Mouse (Mus musculus) layer of hippocampus, postnatal 25 days (tissue): ENCODE measurements around the gene Ccdc154. TPM values are rescaled to one million over a fixed set of nuclear protein-coding genes. Genes with fewer than 3 reads are reported as not detected.
A peak's percentile ranks its signal among the peaks of the same experiment; 100 is the strongest.
"Not testable (repeated sequence)": the region's sequence is repeated elsewhere in the genome, so short reads cannot be mapped to it uniquely, and the experiment has no call there.

Source experiments
- DNase-seq, 2 experiments: peaks; one replicate each; pipeline ENCODE4 v3.0.0; 2022; ENCODE audit warnings: mixed read lengths in 2 of 2, low spot score in 1 of 2; ENCODE audit errors: extremely low spot score in 1 of 2
- total RNA-seq, 2 experiments: library from RNA; stranded (reverse); gene quantifications; 2 replicates each; pipeline ENCODE4 v1.2.3; 2021

The Ccdc154 gene
- not detected for total RNA-seq

- no peak for DNase-seq
Measured at GRCm38 (mm10) chr17:25162161-25162560, at the start of gene Ccdc154. Gene Ccdc154, plus strand, starts transcription at chr17:25162461.

- DNase-seq: no peak
Measured at GRCm38 (mm10) chr17:25114908-25115645, 47.2 kb upstream of the Ccdc154 start.

GRCm38 (mm10) chr17:25115664-25116432 lies 46.4 kb upstream of the Ccdc154 start, which contains the start of gene Telo2:
Gene Telo2, minus strand, starts transcription at chr17:25115967.
- peak; percentile 87 to 89 for DNase-seq

GRCm38 (mm10) chr17:25117263-25117662 lies 45.0 kb upstream of the Ccdc154 start:
- DNase-seq: no peak

- DNase-seq: no peak
Measured at GRCm38 (mm10) chr17:25120406-25120805, 41.9 kb upstream of the Ccdc154 start, which contains the start of gene Ptx4. Gene Ptx4, plus strand, starts transcription at chr17:25120760.

DNA sequence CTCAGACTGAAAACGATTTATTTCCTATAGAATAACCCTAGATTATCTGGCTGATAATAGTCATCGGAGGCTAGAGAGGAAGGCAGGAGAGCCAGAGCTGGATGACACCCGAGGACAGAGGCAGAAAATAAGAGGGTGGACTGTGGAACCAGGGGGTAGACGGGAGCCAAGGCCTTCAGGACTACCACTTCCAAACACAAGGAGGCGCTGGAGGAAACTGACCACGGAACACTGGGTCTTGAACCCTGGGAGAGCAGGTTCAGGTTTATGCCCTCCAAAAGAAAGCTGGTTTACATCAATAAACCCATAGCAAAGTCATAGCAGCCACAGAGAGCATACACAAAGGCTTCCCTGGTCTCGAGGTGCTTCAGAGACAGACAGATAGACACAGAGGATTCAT lies 38.3 kb upstream of the Ccdc154 start:
- no peak for DNase-seq

GRCm38 (mm10) chr17:25125442-25126060 lies 36.7 kb upstream of the Ccdc154 start:
- DNase-seq: not testable (repeated sequence)

- no peak for DNase-seq
Measured at GRCm38 (mm10) chr17:25127079-25127478, 35.2 kb upstream of the Ccdc154 start.

DNA sequence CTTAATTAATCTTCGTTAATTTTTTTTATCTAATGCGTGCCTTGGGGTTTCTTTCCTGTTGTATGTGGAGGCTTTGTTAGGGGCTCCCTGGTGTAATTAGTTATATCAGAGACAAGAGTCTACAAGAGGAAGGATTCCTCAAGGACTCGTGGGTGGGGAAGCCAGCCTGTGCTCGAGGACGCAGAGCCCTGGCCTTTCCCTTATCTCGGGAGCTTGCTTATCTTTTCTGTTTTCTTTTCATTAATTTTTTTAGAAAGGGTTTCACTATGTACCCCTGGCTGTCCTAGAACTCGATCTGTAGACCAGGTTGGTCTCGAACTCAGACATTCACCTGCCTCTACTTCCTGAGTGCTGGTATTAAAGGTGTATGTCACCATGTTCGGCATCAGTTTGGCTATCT lies 34.6 kb upstream of the Ccdc154 start:
- DNase-seq: no peak

GRCm38 (mm10) chr17:25130060-25130459 lies 32.2 kb upstream of the Ccdc154 start:
- DNase-seq: no peak

DNA sequence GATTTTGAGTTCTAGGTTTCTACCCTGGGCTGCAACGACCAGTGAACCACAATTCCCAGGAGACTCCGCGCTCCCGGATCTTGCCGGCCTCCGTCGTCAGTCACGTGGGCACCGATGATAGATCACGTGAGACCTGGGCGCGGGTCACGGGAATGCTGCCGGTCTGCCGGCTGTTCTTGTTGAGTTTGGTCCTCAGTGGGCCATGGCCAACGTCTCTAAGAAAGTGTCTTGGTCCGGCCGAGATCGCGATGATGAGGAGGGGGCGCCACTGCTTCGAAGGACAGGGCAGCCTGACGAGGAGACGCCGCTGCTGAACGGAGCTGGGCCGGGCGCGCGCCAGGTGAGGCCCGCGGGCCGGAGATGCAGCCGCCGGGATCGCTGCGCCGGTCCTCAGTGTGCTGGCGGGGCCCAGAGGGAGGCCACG lies 29.0 kb upstream of the Ccdc154 start, which contains the start of gene Clcn7:
TSS of gene Clcn7 (plus strand) at position 117 of the 424 bp plus-strand sequence.
- peak; percentile 87 to 91 for DNase-seq

GRCm38 (mm10) chr17:25135622-25136021 lies 26.6 kb upstream of the Ccdc154 start:
- no peak for DNase-seq

DNA sequence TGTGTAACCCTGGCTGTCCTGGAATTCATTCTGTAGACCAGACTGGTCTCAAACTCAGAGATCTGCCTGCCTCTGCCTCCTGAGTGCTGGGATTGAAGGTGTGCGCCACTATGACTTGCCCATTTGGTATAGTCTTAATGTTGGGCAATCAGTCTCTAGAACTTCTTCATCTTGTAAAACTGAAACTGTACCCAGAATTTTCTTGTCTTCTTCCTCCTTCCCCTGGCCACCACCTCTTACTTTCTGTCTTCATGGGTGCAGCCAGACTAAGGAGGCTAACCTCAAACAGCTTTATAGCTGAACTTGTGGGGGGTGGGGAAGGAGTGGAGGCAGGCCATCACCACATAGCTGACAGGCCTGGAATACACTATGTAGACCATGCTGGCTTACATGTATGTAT lies 23.5 kb upstream of the Ccdc154 start:
- DNase-seq: no peak

GRCm38 (mm10) chr17:25139960-25140359 lies 22.3 kb upstream of the Ccdc154 start:
- no peak for DNase-seq

DNA sequence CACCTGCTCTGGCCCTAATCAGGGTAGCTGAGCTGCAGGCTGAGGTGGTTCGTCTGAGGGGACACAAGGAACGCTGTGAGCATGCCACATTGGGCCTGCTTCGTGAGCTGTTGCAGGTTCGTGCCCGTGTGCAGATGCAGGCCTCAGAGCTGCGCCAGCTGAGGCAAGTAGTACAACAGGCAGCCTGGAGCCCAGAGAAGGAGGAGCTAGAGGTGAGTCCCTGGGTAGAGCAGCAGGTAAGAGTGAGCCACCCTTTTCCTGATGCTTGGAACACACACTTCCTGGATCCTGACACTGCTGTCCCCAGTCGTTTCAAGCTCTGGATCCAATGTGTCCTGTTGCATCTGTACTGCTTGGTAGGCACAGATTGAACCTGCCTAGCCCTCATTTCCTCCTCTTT lies 1.1 kb downstream of the Ccdc154 start:
- DNase-seq: no peak

GRCm38 (mm10) chr17:25164770-25165169 lies 2.5 kb downstream of the Ccdc154 start:
- DNase-seq: no peak

DNA sequence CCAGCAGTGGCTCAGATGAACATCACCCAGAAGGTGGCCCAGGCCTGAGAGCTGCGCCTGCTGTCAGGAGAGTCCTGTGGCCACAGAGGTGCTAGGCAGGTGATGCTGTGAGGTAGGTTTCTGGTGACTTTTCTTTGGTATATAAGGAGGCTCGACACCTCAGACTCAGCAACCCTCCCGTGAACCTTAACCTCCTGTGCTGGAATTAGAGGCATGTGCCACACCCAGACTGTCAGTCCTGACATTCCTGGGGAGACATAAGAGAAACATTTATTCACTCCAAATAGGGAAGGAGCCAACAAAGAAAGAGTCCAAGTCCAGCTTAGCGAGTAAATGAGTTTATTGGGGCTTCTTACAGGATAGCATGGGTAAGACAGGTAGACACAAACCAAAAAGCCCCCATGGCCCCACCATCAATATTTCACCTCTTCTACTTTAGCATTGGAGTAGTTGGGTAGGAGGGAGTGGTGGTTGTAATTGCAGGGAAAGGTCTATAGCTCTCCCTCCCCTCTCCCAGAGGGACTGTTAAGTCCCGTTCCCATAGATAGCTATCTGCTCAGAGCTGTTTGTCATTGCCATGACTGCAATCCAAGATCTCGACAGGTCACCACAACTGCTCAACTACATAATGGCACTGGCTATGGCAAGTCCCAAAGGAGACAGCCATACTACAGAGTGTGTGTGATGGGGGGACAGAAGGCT lies 3.9 kb downstream of the Ccdc154 start:
- no peak for DNase-seq

DNA sequence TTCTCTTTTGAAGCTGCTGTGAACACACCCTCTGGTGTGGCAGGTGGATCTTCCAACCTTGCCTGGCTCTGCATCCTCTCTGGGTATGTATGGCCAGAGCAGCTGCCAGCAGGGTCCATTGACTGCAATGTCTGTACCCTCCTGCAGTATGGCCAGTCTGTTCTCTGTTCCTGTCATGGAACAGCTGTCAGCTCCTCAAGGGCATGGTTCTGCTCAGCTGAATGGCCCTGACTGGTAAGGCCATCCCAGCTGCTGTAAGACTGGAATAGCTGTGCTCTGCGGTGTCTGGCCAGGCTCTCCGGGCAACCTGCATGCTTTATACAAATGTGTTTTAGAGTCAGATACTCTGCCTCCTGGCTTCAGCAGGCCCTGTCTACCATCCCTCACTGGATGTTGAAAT lies 7.4 kb downstream of the Ccdc154 start:
- DNase-seq: no peak

DNA sequence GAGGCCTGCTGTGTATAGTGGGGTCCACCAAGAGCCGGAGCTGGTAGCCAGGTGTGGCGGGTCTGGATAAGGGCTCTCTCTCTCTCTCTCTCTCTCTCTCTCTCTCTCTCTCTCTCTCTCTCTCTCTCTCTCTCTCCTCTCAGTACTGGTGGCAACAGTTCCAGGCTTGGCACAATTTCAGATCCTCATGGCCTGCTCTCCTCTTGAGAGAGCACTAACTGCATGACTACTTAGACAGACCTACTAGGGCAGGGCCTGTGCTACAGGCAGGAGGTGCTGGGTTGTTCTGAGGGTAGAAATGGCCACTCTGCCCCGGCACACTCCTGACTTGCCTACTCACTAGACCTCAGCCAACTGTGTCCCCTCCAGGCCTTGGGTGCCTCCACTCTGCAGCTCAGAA lies 10.3 kb downstream of the Ccdc154 start:
- no peak for DNase-seq

DNA sequence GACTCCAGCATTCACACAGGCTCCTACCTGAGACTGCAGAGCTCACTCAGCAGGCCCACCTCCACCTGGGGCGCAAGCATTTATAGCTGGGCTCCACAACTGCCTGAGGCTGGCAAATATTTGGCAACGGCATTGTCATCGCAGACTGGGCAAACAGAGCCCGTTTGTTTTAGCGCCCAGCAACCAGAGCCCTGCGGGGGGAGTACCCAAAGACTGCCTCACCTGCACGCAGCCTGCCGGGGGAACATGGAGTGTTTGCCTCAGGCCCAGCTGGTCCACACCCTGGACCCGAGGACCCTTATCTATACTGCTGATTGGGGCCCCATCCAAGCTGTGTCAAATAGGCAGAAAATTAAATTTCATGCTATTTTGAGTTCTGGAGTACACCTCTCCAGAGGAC lies 13.2 kb downstream of the Ccdc154 start, which contains the start of gene Gm38655:
TSS of gene Gm38655 (minus strand) at position 61 of the 400 bp plus-strand sequence.
- no peak for DNase-seq
